ENCODE assay signal across 8 mouse cellular contexts in the genomic region with DNA sequence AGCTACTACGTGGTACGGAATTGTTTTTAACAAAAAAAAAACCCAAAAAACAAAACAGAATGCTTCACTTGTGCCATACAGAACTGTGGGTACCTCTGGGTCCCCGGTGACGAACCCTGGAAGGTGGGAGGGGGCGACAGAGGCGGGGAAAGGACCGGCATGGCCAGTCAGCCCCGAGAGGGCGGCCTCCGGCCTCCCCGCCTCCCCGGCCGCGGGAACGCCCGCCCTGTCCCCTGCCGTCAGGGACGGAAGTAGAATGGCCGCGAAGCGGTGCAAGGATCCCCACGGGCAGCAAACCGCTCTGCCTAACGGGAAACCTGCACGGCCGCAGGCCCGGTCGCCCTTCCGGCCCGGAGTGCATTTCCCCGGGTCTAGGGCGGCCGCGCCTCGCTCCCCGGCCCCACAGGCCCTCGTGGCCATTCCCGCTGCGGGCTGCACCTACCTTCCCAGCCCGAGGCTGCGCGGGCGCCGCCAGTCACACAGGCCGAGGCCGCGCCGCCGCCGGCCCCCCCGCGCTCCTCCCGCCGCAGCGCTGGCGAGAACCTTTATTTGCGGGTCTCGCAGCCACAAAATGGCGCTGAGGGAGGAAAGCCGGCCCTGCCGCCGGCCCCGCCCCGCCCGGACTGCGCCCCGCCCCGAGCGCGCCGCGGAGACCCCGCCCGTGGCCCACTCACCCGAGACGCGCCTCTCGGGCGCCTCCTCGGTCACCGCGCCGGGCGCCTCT. TPM values are rescaled to one million over a fixed set of nuclear protein-coding genes. Genes with fewer than 3 reads are reported as not detected.
DNase-seq lines count a peak whose midpoint lies in the region; ATAC-seq and TF ChIP-seq lines count a peak whose summit lies in the region.

No protein-coding gene starts in this region.

- H3K36me3 ChIP-seq in MEL (ENCODE audit: control insufficient read depth in 1 of 2, insufficient read depth in 2 of 2, low read length in 2 of 2) = peaks cover 2 to 24% of the 10 kb centered on the region in 2 experiments; a peak in 3 of 4 replicates
- peaks cover 24% of the 10 kb centered on the region for H3K36me3 ChIP-seq in hindbrain, embryonic 10.5 days
- H3K36me3 ChIP-seq in lung, postnatal 0 days (ENCODE audit: insufficient read depth, low read length) = peaks cover 3% of the 10 kb centered on the region; the same call in 1 of the 2 replicates

- peaks cover 2 to 7% of the 10 kb centered on the region in 2 experiments; a peak in 2 of 4 replicates for H3K4me1 ChIP-seq in MEL (ENCODE audit: control insufficient read depth in 1 of 2, insufficient read depth in 2 of 2, low read length in 2 of 2)
- H3K4me1 ChIP-seq in hindbrain, embryonic 10.5 days (replicated peaks) = peaks cover 17% of the 10 kb centered on the region
- no peaks in the 10 kb centered on the region; the same call in 1 of the 2 replicates for H3K4me1 ChIP-seq in lung, postnatal 0 days (ENCODE audit: insufficient read depth, low read depth, low read length)

- H3K9me3 ChIP-seq in MEL (replicated peaks; ENCODE audit: insufficient read depth, low read length) = no peaks in the 10 kb centered on the region
- peaks cover 6% of the 10 kb centered on the region for H3K9me3 ChIP-seq in hindbrain, embryonic 10.5 days
- H3K9me3 ChIP-seq in lung, postnatal 0 days (ENCODE audit: low read length) = no peaks in the 10 kb centered on the region

- peaks cover 47% of the 10 kb centered on the region for H3K79me2 ChIP-seq in MEL (ENCODE audit: control insufficient read depth, insufficient read depth, low read length, poor library complexity)

- no peak for TF ChIP-seq RAD21 in MEL (IDR thresholded peaks at IDR 0.05; ENCODE audit: low read depth, low read length)

- peak overlapping the region; percentile 81 for H3K4me2 ChIP-seq in lung, postnatal 0 days (replicated peaks; ENCODE audit: low read depth, low read length)

- H3K27me3 ChIP-seq in MEL (ENCODE audit: control insufficient read depth in 1 of 2, insufficient read depth in 2 of 2, low read length in 2 of 2) = no peaks in the 10 kb centered on the region
- H3K27me3 ChIP-seq in hindbrain, embryonic 10.5 days (ENCODE audit: insufficient read depth, poor library complexity, severe bottlenecking) = no peaks in the 10 kb centered on the region
- H3K27me3 ChIP-seq in lung, postnatal 0 days (replicated peaks; ENCODE audit: insufficient read depth, low read length) = no peaks in the 10 kb centered on the region

- H3K4me3 ChIP-seq in MEL (ENCODE audit: control insufficient read depth in 1 of 2, insufficient read depth in 1 of 2, low read depth in 2 of 2, low read length in 2 of 2) = peak overlapping the region; percentile 74 to 98
- H3K4me3 ChIP-seq in hindbrain, embryonic 10.5 days = peak overlapping the region; percentile 98
- peak overlapping the region; percentile 100 for H3K4me3 ChIP-seq in lung, postnatal 0 days (ENCODE audit: low read depth, low read length)

- under 1% methylated on average over 84 of the region's 84 CpGs for WGBS in hindbrain, embryonic 10.5 days
- WGBS in lung, postnatal 0 days = 2% methylated on average over 69 of the region's 84 CpGs

- no peak for TF ChIP-seq CTCF in MEL (IDR thresholded peaks at IDR 0.05 in 2 of 3, conservative IDR thresholded peaks at IDR 0.05 in 1 of 3; ENCODE audit: control insufficient read depth in 1 of 3, insufficient read depth in 1 of 3, low read depth in 2 of 3, low read length in 3 of 3, poor library complexity in 1 of 3, severe bottlenecking in 1 of 3)
- no peak for TF ChIP-seq CTCF in lung, postnatal 0 days (IDR thresholded peaks at IDR 0.05)

- DNase-seq in MEL (ENCODE audit: low read depth, low spot score) = peak; percentile 83
- peak; percentile 88 for DNase-seq in cerebellum, adult 9-10 months
- peak; percentile 89 for DNase-seq in hindbrain, embryonic 10.5 days (ENCODE audit: low spot score)
- DNase-seq in layer of hippocampus, postnatal 10 days (ENCODE audit: low spot score in 2 of 2) = peak; percentile 84 to 91
- peak; percentile 93 for DNase-seq in lung, postnatal 0 days (ENCODE audit: low spot score)
- peak; percentile 86 for DNase-seq in ovary, postnatal 10 days (ENCODE audit: low spot score)
- peak; percentile 80 for DNase-seq in thymus, postnatal 0 days (ENCODE audit: low spot score)

- ATAC-seq in frontal cortex, adult (ENCODE audit: low TSS enrichment) = peak; percentile 78
- ATAC-seq in lung, postnatal 0 days = peak; percentile 96

- TF ChIP-seq POLR2A in MEL (IDR thresholded peaks at IDR 0.05; ENCODE audit: control insufficient read depth in 1 of 2, insufficient read depth in 1 of 2, low read depth in 1 of 2, low read length in 2 of 2, poor library complexity in 1 of 2) = peak; percentile 47 to 78; a peak in 3 of 4 replicates

- H3K27ac ChIP-seq in MEL (ENCODE audit: control insufficient read depth, low read depth, low read length) = peak overlapping the region; percentile 93
- H3K27ac ChIP-seq in hindbrain, embryonic 10.5 days = peak overlapping the region; percentile 100
- peak overlapping the region; percentile 100 for H3K27ac ChIP-seq in lung, postnatal 0 days (ENCODE audit: low read length)

- TF ChIP-seq EP300 in MEL (IDR thresholded peaks at IDR 0.05; ENCODE audit: low read depth in 1 of 2, low read length in 2 of 2) = no peak
- TF ChIP-seq EP300 in lung, postnatal 0 days (IDR thresholded peaks at IDR 0.05) = no peak

- H3K9ac ChIP-seq in MEL (ENCODE audit: control insufficient read depth, low read depth, low read length, poor library complexity, severe bottlenecking) = peak overlapping the region; percentile 100
- peak overlapping the region; percentile 100 for H3K9ac ChIP-seq in lung, postnatal 0 days (replicated peaks; ENCODE audit: low read depth)

TF ChIP-seq in MEL, 35 proteins besides CTCF, POLR2A, EP300 and RAD21 (continues in another document):
- TF ChIP-seq TCF12 (IDR thresholded peaks at IDR 0.05; ENCODE audit: low read depth, low read length) (no peak; the same call in 1 of the 2 replicates), E2F4 (IDR thresholded peaks at IDR 0.05; ENCODE audit: borderline replicate concordance, low read depth, low read length) (peak; percentile 67; the same call in 1 of the 2 replicates), MEF2A (IDR thresholded peaks at IDR 0.05; ENCODE audit: extremely low read depth, insufficient replicate concordance, low read depth, low read length, poor library complexity, severe bottlenecking) (no peak), POLR2AphosphoS2 (IDR thresholded peaks at IDR 0.05; ENCODE audit: low read length) (no peak; the same call in 1 of the 2 replicates), SIN3A (IDR thresholded peaks at IDR 0.05; ENCODE audit: low read length) (peak; percentile 61), UBTF (IDR thresholded peaks at IDR 0.05; ENCODE audit: borderline replicate concordance, insufficient read depth, low read depth, low read length) (no peak), POLR2AphosphoS5 (IDR thresholded peaks at IDR 0.05; ENCODE audit: borderline replicate concordance, low read depth, low read length) (no peak), ZC3H11A (IDR thresholded peaks at IDR 0.05; ENCODE audit: low read depth, low read length) (no peak), NELFE (IDR thresholded peaks at IDR 0.05; ENCODE audit: low read depth, low read length) (0 out of 2 replicates have a peak, but pooled peaks have one; percentile 48), MAZ (IDR thresholded peaks at IDR 0.05; ENCODE audit: low read depth, low read length) (no peak), USF1 (IDR thresholded peaks at IDR 0.05; ENCODE audit: low read depth, low read length) (no peak), ETS1 (IDR thresholded peaks at IDR 0.05; ENCODE audit: low read depth, low read length) (0 out of 2 replicates have a peak, but pooled peaks have one; percentile 18), USF2 (IDR thresholded peaks at IDR 0.05; ENCODE audit: borderline replicate concordance in 1 of 2, insufficient read depth in 1 of 2, low read depth in 1 of 2, low read length in 2 of 2) (no peak)

RNA-seq across cellular contexts. Expression of a gene that starts 2.2 kb away (rescaled TPM):
- total RNA-seq in MEL (2012; rRNA removed) = 61.1 and 63.5 TPM in 2 replicates
- polyA plus RNA-seq in MEL (2012; ENCODE audit: insufficient read depth in 1 of 2, insufficient read length in 2 of 2, low read depth in 1 of 2, low replicate concordance in 2 of 2, missing spikeins in 1 of 2) = 10 to 100 TPM in 1 of 2 experiments, not detected in 1; 74.0 TPM
- 116 and 124 TPM in 2 replicates for polyA plus RNA-seq in hindbrain, embryonic 10.5 days (2016; fragmentation: Nextera tagmentation; extraction: Ambion mirVana)
- 10 to 100 TPM; 64.5 to 66.4 TPM for total RNA-seq in layer of hippocampus, postnatal 10 days (2021)
- 127 and 131 TPM in 2 replicates for polyA plus RNA-seq in lung, postnatal 0 days (2015; fragmentation: Nextera tagmentation; extraction: Ambion mirVana)
- polyA plus RNA-seq in thymus, postnatal 0 days (2015; fragmentation: Nextera tagmentation; extraction: Ambion mirVana) = 185 and 210 TPM in 2 replicates

RNA-seq across cellular contexts. Expression of a gene that starts 14.8 kb away (rescaled TPM):
- 284 and 295 TPM in 2 replicates for total RNA-seq in MEL (2012; rRNA removed)
- polyA plus RNA-seq in MEL (2012; ENCODE audit: insufficient read depth in 1 of 2, insufficient read length in 2 of 2, low read depth in 1 of 2, low replicate concordance in 2 of 2, missing spikeins in 1 of 2) = 100 to 1,000 TPM; 293 to 320 TPM
- 104 and 108 TPM in 2 replicates for polyA plus RNA-seq in hindbrain, embryonic 10.5 days (2016; fragmentation: Nextera tagmentation; extraction: Ambion mirVana)
- total RNA-seq in layer of hippocampus, postnatal 10 days (2021) = 100 to 1,000 TPM; 211 to 236 TPM
- polyA plus RNA-seq in lung, postnatal 0 days (2015; fragmentation: Nextera tagmentation; extraction: Ambion mirVana) = 195 and 289 TPM in 2 replicates
- 133 and 143 TPM in 2 replicates for polyA plus RNA-seq in thymus, postnatal 0 days (2015; fragmentation: Nextera tagmentation; extraction: Ambion mirVana)

RNA-seq across cellular contexts. Expression of a gene that starts 31.2 kb away (rescaled TPM):
- 54.9 and 60.1 TPM in 2 replicates for total RNA-seq in MEL (2012; rRNA removed)
- polyA plus RNA-seq in MEL (2012; ENCODE audit: insufficient read depth in 1 of 2, insufficient read length in 2 of 2, low read depth in 1 of 2, low replicate concordance in 2 of 2, missing spikeins in 1 of 2) = 10 to 100 TPM in 1 of 2 experiments, not detected in 1; 33.8 TPM
- polyA plus RNA-seq in hindbrain, embryonic 10.5 days (2016; fragmentation: Nextera tagmentation; extraction: Ambion mirVana) = 384 and 451 TPM in 2 replicates
- 100 to 1,000 TPM; 101 to 110 TPM for total RNA-seq in layer of hippocampus, postnatal 10 days (2021)
- polyA plus RNA-seq in lung, postnatal 0 days (2015; fragmentation: Nextera tagmentation; extraction: Ambion mirVana) = 42.8 and 46.0 TPM in 2 replicates
- 67.7 and 69.2 TPM in 2 replicates for polyA plus RNA-seq in thymus, postnatal 0 days (2015; fragmentation: Nextera tagmentation; extraction: Ambion mirVana)

RNA-seq across cellular contexts. Expression of a gene that starts 51.4 kb away (rescaled TPM):
- 13.6 and 14.6 TPM in 2 replicates for total RNA-seq in MEL (2012; rRNA removed)
- 1 to 10 TPM in 1 of 2 experiments, not detected in 1; 1.0 TPM for polyA plus RNA-seq in MEL (2012; ENCODE audit: insufficient read depth in 1 of 2, insufficient read length in 2 of 2, low read depth in 1 of 2, low replicate concordance in 2 of 2, missing spikeins in 1 of 2)
- 0.60 and 0.84 TPM in 2 replicates for polyA plus RNA-seq in hindbrain, embryonic 10.5 days (2016; fragmentation: Nextera tagmentation; extraction: Ambion mirVana)
- total RNA-seq in layer of hippocampus, postnatal 10 days (2021) = 1 to 10 TPM; 2.3 to 4.4 TPM
- 0.21 and 0.39 TPM in 2 replicates for polyA plus RNA-seq in lung, postnatal 0 days (2015; fragmentation: Nextera tagmentation; extraction: Ambion mirVana)
- 0.59 and 0.81 TPM in 2 replicates for polyA plus RNA-seq in thymus, postnatal 0 days (2015; fragmentation: Nextera tagmentation; extraction: Ambion mirVana)

Comparison
In these comparisons a context has a peak if more than half of its experiments do, and no peak if none do; other contexts are left out.
1. Peak in every context shown above with its lines: DNase-seq, ATAC-seq, H3K4me3 ChIP-seq and H3K27ac ChIP-seq.